13 mouse cellular contexts compared by ENCODE assay signal in genomic region chr16:33795106-33795505, GRCm38 (mm10). TPM values are rescaled to one million over a fixed set of nuclear protein-coding genes. Genes with fewer than 3 reads are reported as not detected.
"Had no signal": no experiment of that assay in that cellular context is flagged by ENCODE, and none has a peak within 500 bp of the region (broad histone marks: within the 10 kb centered on the region; RNA-seq: fewer than 3 reads in every experiment).

No protein-coding gene starts in this region.

- H3K27ac ChIP-seq: limb, embryonic 12.5 days; midbrain, embryonic 13.5 days had no signal

- H3K27me3 ChIP-seq: limb, embryonic 12.5 days; midbrain, embryonic 13.5 days had no signal

- H3K4me1 ChIP-seq: limb, embryonic 12.5 days; midbrain, embryonic 13.5 days had no signal

- H3K9me3 ChIP-seq: limb, embryonic 12.5 days; midbrain, embryonic 13.5 days had no signal

- H3K4me2 ChIP-seq: limb, embryonic 12.5 days; midbrain, embryonic 13.5 days had no signal

- ATAC-seq: midbrain, embryonic 13.5 days had no signal

- DNase-seq: kidney, adult 2 months; kidney, postnatal 25 days; layer of hippocampus, adult 9-11 months; layer of hippocampus, postnatal 36 days; lung, adult 18-20 months; lung, postnatal 4 days; spleen, adult 18-20 months; thymus, postnatal 4 days had no signal

- H3K4me3 ChIP-seq: limb, embryonic 12.5 days; midbrain, embryonic 13.5 days had no signal

- H3K36me3 ChIP-seq: limb, embryonic 12.5 days; midbrain, embryonic 13.5 days had no signal

- H3K9ac ChIP-seq: limb, embryonic 12.5 days; midbrain, embryonic 13.5 days had no signal

RNA-seq across cellular contexts. Expression of gene Muc13, which starts 1.3 kb away (rescaled TPM):
- total RNA-seq: layer of hippocampus, adult 18-20 months; layer of hippocampus, postnatal 36 days; liver, adult 2 months had no signal
- polyA plus RNA-seq: midbrain, postnatal 0 days had no signal
